Mouse (Mus musculus) heart, postnatal 4 days (tissue): ENCODE measurements at regions not wholly inside any gene's neighbourhood (a gene's known extent, or its start where the extent isn't known, plus 50 kb on each side); places are given as distances from the start of the nearest gene placed in this dataset.

Experiments used
- DNase-seq: peaks from one replicate; pipeline ENCODE4 v3.0.0; 2021

DNA sequence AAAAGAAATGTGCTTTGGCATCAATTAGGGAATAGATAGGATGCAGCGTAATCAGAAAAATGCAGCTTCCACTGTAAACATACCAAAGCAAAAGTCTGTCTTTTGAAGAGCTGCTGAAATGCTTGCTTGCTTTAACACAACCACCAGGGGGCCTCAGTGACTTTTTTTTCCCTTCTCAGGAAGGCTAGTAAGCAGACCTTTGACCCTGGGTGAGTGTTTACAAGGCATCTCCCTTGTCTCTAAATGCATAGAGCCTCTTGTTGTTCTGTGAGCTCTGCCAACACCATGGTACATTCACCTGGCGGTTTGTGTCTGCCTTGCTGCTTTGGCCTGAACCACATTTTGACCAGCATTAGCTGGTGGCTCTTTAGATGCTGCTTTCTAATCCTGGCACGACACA lies 191.9 kb upstream of the C9orf72 start:
- peak; percentile 24 for DNase-seq

DNA sequence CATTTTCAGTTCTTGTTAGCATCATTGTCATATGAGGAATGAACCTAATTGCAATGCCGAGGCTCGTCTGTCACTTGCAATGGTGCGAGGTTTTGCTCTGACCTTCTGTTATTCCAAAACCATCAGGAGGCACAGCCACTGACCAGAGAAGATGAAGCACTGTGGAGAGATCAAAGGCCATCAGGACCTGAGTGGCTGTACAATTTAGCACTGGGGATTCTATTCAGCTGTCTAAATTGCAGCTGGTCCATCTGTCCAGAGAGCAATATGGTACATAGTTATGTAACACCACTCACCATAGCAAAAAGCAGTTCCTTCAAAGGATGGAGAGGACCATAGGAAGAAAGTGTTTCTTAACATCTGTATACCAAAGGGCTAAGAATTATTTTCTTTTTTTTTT lies 187.5 kb upstream of the C9orf72 start:
- no peak for DNase-seq

DNA sequence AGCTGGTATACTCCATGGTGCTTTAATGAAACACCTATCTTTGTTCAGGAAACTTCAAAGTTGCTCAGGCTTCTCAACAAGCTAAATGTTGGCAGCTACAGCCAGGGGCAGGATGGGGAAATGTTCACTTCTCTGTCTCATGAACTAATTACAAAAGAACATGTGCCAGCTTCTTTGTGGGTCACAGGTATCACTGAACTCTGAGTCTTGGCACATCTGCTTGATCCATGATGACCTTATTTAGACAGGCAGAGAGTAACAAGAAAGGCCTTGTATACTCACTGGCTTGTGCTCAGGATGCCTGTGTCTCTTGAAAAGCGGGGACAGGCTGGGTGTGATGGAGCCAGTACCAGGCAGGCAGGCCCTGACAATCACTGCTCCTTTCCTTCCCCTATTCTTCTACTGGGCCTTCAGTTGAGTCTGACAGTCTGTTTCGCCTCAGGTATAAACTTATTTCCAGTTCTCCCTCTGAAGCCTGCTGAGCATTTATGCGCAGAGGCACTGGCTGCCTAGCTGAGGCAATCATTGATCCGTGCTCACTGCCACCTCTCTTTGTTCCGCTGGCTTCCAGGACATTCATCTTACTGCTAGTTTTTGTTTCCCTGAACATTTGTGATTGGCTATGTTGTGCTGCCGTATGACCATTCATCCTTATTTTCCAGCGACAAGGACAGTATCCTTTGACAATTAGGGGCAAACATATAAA lies 179.5 kb upstream of the C9orf72 start:
- no peak for DNase-seq

DNA sequence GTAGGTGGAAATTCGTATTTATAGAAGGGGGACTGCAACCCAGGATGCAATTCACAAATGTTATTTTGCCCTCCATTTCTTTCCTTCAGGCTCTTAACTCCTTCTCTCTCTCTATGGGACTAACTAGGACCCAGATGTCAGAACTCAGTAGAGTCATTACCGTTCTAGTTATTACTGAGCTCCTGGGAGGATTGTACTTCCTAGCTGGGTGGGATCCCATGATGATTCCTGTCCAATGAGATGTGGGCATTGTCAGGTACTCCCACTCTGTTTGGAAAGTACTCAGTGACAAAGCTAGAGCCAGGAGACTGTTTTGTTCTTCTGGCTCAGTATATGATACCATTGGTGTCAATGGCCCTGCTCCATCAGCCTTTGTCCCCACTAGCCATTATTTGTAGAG lies 178.1 kb upstream of the C9orf72 start:
- no peak for DNase-seq

DNA sequence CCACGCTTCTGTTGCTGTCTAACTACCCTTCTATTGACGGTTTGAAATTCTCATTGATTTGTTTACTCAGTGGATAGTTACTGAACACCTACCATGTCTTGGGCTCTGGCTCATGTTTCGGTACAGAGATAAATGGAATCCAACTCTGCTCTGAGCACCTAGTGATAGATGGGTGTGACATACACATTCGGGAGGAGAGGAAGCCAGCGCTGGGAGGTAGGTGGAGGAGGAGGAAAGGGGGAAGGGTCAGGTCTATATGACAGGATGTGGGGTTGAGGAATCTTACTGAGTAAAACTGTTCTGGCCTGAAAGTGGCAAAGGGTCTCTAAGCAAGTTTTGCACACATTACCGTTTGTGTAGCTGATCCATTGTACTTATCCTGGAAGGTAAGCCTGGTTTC lies 177.6 kb upstream of the C9orf72 start:
- DNase-seq, result no peak

- no peak for DNase-seq
These were observed 176.6 kb upstream of the C9orf72 start for GRCm38 (mm10) chr4:35402376-35403133.

GRCm38 (mm10) chr4:35401783-35402182 lies 175.8 kb upstream of the C9orf72 start:
- no peak for DNase-seq

- DNase-seq, result no peak
These were observed 174.5 kb upstream of the C9orf72 start for GRCm38 (mm10) chr4:35400511-35400910.

- DNase-seq, result no peak
These were observed 169.6 kb upstream of the C9orf72 start for GRCm38 (mm10) chr4:35395583-35395877.

GRCm38 (mm10) chr4:35394821-35395582 lies 169.0 kb upstream of the C9orf72 start:
- no peak for DNase-seq

GRCm38 (mm10) chr4:35375791-35376190 lies 149.8 kb upstream of the C9orf72 start:
- DNase-seq, result no peak

GRCm38 (mm10) chr4:35373213-35373860 lies 147.4 kb upstream of the C9orf72 start:
- DNase-seq, result no peak

DNA sequence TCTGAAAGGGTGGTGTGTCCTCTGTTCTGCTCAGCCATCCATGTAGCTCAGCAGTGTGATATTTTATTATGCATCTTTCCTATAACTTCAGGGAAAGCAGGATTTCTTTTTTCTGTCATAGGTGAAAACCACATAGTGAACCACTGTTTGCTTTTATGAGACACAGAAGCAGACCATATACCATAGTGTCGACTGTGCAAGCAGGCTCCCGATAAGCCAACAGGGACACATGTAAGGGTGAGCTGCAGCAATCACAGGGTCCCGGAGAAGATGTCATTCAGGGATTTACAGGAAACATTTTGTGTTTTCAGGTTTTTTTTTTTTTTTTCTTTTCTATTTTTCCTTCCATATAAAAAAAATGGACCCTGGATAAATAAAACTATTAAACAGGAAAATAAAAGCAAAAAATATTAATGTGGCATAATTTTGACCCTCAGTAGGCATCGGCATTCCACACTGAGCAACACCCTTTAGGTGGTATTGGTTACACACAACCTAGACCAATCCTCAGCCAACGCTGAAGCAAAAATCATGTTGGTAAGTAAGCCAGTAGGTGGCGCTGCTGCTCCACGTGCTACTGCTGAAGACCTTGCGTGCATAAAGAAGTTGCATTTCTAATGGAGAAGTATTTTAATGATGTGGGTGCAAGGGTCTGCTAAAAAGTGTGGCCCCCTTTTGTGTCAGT lies 146.7 kb upstream of the C9orf72 start:
- peak; percentile 81 for DNase-seq

DNA sequence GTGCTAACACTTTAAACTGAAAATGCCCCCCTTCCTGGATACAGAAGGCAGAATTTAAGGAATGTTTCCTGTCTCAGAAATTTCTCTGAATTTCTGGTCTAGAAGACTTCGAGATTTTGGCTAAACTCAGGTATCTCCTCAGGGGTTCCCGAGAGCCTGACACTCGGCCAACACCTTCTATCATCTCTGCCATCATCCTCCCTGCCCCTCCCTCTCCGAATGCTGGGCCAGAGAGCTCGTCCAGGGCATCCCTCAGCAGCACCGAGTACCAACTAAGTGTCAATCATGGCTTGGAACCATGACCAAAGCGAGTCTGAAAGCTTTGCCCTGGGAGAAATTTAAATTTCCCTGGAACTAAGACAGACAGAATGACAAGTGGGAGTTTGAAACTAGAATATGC lies 138.2 kb upstream of the C9orf72 start:
- DNase-seq, result no peak

GRCm38 (mm10) chr4:35362176-35362575 lies 136.2 kb upstream of the C9orf72 start:
- DNase-seq, result no peak

DNA sequence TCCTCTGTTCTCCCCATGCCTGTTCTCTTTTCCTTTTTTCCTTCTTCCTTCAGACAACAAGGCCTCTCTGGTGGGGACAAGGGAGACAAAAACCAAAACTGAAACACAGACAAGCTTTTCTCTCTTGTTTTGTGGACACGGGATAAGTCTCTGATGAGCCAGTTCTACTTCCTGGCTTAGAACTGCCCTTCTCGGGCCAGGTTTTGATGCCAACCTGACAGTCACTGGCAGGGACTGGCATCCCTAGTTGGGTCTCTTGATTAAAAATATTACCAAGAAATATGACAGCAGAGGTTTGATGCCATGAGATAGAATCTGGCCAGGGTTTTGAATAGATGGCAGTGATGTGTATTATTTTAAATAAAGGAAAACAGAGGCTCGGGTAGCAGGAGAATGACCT lies 133.4 kb upstream of the C9orf72 start:
- no peak for DNase-seq

- DNase-seq, result no peak
These were observed 131.1 kb upstream of the C9orf72 start for GRCm38 (mm10) chr4:35356904-35357563.

DNA sequence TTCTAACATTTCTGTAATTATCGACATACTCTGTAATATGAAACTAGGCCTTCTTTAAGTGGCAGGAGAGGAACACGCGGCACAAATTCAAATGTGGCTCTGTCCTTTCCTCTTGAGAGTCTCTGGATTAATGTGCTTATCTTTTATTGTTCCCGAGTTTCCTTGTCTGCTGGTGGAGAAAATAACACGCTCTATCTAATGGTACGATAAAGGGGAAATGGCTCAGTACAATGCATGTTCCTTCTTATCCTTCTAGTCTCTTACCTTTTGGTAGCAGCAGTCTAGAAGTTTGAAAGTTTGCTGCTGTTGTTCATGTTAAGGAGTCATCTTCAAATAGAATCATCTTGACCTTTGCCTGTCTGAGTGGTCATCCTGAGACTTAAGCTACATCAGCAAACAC lies 130.1 kb upstream of the C9orf72 start:
- no peak for DNase-seq

DNA sequence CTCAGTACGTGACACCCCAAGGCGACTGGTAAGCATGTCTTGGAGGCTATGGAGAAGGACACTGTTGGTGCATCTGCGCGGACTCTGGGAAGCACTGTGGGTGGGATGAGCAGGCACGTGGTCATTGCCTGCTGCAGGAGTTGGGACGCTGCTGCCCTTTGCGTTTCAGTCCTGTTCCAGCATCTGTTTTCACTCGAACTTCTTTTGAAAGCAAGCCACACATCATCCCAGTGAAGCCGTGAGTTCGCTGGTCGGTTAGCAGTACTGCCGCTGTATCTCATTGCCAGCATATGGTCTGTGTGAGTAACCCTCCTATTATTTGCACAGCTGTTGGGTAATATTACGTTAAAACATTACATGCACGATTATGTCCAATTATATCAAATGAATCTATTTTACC lies 128.1 kb upstream of the C9orf72 start:
- peak; percentile 9 for DNase-seq

DNA sequence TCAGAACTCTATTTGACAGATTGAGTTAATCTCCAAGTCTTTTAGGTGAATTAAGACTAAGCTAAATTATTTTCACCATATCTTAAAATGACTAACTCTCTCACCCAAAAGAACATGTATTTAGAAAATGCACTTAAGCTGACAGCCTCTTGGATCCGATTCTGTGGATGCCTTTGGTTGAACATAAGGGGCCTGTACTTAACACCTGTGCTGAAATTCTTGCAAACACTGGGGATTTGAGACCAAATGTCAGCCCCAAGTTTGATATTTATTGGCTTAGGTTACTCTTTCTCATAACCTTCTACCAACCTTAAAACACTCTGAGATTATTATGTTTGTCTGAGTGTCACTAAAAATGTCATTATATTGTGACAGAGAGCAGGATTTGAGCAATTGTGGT lies 126.6 kb upstream of the C9orf72 start:
- no peak for DNase-seq

GRCm38 (mm10) chr4:35350465-35350864 lies 124.5 kb upstream of the C9orf72 start:
- DNase-seq, result peak; percentile 16

DNA sequence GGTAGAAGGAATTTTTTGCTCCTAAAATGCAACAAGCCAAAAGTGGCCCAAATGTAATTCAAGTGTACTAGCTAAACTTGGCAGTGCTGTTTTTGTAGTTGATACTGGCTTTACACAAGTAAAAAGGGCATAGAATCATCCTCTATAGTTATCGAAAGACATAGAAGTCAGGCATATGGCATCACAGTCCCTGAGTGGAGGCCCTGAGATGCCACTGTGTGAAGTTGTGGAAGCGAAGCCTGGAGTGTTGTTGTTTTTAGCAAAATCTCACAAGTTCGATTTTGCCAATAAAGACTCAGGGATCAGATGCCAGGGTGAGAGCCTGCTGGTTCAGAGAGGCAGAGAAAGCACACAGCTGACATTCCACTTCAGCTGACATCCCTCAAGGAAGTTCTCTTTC lies 121.6 kb upstream of the C9orf72 start:
- no peak for DNase-seq
